Mouse (Mus musculus) ovary, adult 2 months (tissue): ENCODE results near the gene Zfp931. TPM values are rescaled to one million over a fixed set of nuclear protein-coding genes. Genes with fewer than 3 reads are reported as not detected.

Experiments
- polyA plus RNA-seq: library from polyadenylated mRNA; depleted of rRNA; stranded (reverse); fragments of >200 nt; gene quantifications from 2 replicates; pipeline ENCODE4 v1.2.3, GENCODE M21; 2012; rRNA removed

Gene Zfp931
- polyA plus RNA-seq, result 0.86 and 0.88 TPM in 2 replicates

GRCm38 (mm10) chr2:178078166-178078717 lies at the start of gene Zfp931:
Zfp931 (minus strand) TSS chr2:178078476.

GRCm38 (mm10) chr2:178118801-178119560 lies 40.7 kb upstream of the Zfp931 start, which contains the start of gene Phactr3:
Phactr3 (plus strand) TSS chr2:178118975.

DNA sequence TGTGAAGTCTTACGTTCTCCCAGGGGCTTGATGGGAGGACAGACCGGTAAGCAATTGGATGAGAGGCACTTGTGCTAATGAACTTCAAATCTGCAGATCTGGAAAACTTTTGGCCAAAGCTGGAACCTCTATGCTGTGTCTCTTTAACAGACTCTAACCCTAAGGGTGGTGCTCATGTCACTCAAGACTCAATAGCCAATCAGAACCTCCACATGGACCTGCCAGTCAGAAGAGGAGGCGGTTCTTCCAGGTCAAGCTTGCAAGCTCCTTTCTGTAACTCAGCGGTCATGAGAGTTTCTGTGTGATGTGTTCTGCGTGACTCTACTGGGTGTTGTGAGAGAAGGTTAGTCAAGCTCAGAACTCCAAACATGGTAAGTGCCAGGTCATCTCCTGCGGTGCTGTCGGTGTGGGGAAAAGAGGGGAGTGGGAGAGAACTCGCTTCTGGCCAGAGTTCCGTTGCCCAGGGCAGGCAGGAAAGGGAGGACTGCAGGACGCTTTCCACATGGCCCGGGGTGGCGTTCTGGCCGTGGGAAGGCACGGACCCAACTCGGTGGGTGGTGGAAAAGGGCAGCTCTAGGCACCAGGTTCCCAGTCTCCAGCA lies 55.2 kb downstream of the Zfp931 start, which contains the start of gene Zfp971:
Gene Zfp971, plus strand, starts transcription at position 274 of the 601 bp plus-strand sequence.

Other genes starting within 250 kb of the Zfp931 start
- gene Gm14325, start 238.1 kb downstream of the Zfp931 start, polyA plus RNA-seq, result 2.1 and 5.6 TPM in 2 replicates
- gene Gm14327, start 181.4 kb downstream of the Zfp931 start, polyA plus RNA-seq, result 0.13 and 0.41 TPM in 2 replicates
- gene Zfp972, start 152.9 kb downstream of the Zfp931 start, polyA plus RNA-seq, result 0.66 TPM in 1 of 2 replicates, not detected in the other
- 1.7 and 1.9 TPM in 2 replicates for gene Gm14326, start 121.2 kb downstream of the Zfp931 start, polyA plus RNA-seq
- 0.69 and 0.87 TPM in 2 replicates for gene Zfp971, start 55.2 kb downstream of the Zfp931 start, polyA plus RNA-seq
- gene Phactr3, start 40.5 kb upstream of the Zfp931 start, polyA plus RNA-seq, result 0.38 and 0.59 TPM in 2 replicates